Mouse (Mus musculus): ENCODE measurements at regions not wholly inside any gene's neighbourhood (a gene's known extent, or its start where the extent isn't known, plus 50 kb on each side); places are given as distances from the start of the nearest gene placed in this dataset.
"Not testable (repeated sequence)": the region's sequence is repeated elsewhere in the genome, so short reads cannot be mapped to it uniquely, and the experiment has no call there.

DNA sequence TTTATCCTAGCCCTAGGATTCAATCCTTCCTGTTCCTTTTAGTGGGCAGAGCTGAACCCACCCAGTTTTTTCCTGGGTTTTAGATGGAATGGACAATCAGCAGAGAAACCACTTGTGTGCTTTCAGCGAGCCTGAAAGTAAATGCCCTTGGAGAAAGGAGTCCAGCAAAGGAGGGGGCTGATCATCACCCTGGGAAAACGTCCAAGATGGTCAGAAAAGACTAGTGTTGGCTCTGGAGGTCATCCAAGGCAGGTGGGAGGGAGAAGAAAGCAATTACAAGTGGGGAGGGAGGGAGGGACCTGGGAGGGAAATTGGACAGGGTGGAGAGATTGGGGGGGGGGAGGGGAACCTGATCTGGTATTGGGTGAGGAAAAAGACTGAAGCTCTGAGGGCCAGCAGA, 55.6 kb upstream of the Zfp366 start:
- Histone ChIP-seq H3K9ac (ENCODE audit: low read length) (no peak overlapping the region), H3K27me3 (replicated peaks; ENCODE audit: control insufficient read depth, insufficient read depth, low read length) (no peaks in the 10 kb centered on the region), H3K4me1 (replicated peaks; ENCODE audit: control insufficient read depth, insufficient read depth, low read length) (peaks cover 4% of the 10 kb centered on the region; the same call in 1 of the 2 replicates), H3K4me3 (ENCODE audit: low read depth, low read length) (no peak overlapping the region), H3K9me3 (ENCODE audit: control insufficient read depth, low read length) (no peaks in the 10 kb centered on the region), H3K36me3 (ENCODE audit: control insufficient read depth, insufficient read depth, low read length) (no peaks in the 10 kb centered on the region), H3K4me2 (ENCODE audit: low read length) (no peak overlapping the region), H3K27ac (ENCODE audit: low read depth) (no peak overlapping the region)
- DNase-seq (ENCODE audit: low spot score): no peak
- ATAC-seq (replicated peaks; ENCODE audit: low FRiP score, low TSS enrichment, low read depth): no peak
- 42% methylated on average over 2 of the region's 2 CpGs for WGBS

DNA sequence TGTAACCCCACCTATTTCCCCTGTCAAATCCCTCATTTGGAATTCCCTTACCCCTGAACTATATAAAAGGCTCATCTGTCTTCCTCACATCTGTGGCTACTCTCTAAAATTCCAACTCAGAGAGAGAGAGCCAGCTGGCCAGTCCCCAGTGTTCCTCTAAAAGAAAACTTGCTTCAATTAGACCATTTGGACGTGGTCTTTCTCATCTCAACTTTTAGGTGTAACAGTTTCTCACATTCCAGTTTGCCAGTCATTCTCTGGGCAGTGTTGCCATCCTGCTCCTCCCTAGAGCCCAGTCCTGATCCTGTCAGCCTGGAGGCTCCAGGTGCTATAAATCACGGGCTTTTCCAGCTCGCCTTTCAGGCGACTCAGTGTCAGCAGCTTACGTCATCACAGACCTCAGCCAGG, 56.3 kb upstream of the Zfp366 start:
- H3K9ac ChIP-seq (ENCODE audit: low read length): no peak overlapping the region
- WGBS: 36% methylated on average over 5 of the region's 5 CpGs
- no peaks in the 10 kb centered on the region for H3K9me3 ChIP-seq (ENCODE audit: control insufficient read depth, low read length)
- H3K4me3 ChIP-seq (ENCODE audit: low read depth, low read length): no peak overlapping the region
- H3K27me3 ChIP-seq (replicated peaks; ENCODE audit: control insufficient read depth, insufficient read depth, low read length): no peaks in the 10 kb centered on the region
- DNase-seq (ENCODE audit: low spot score): no peak
- no peak for ATAC-seq (replicated peaks; ENCODE audit: low FRiP score, low TSS enrichment, low read depth)
- no peak overlapping the region for H3K27ac ChIP-seq (ENCODE audit: low read depth)
- no peak overlapping the region for H3K4me2 ChIP-seq (ENCODE audit: low read length)
- no peaks in the 10 kb centered on the region for H3K36me3 ChIP-seq (ENCODE audit: control insufficient read depth, insufficient read depth, low read length)
- H3K4me1 ChIP-seq (replicated peaks; ENCODE audit: control insufficient read depth, insufficient read depth, low read length): peaks cover 4% of the 10 kb centered on the region; the same call in 1 of the 2 replicates

DNA sequence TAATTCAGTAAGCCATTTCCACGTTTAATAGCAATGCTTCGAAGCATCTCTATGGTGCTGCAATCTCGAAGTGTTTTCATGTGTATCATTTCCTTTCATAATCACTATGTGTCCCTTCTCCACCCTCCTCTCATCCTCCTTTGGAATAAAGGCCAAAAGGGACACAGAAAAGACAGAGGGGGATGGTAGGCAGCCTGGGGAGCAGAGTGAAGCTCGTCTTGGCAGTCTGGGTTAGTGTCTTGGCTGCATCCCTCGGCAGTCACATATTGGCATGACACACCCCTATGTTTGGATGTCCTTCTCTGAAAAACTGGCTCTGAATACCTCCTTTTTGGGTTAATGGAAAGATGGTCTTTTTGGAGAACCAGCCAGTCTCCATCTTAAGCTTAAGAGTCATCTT, 56.9 kb upstream of the Zfp366 start:
- no peak for DNase-seq (ENCODE audit: low spot score)
- Histone ChIP-seq H3K4me1 (replicated peaks; ENCODE audit: control insufficient read depth, insufficient read depth, low read length) (peaks cover 4% of the 10 kb centered on the region; the same call in 1 of the 2 replicates), H3K4me3 (ENCODE audit: low read depth, low read length) (no peak overlapping the region), H3K36me3 (ENCODE audit: control insufficient read depth, insufficient read depth, low read length) (no peaks in the 10 kb centered on the region), H3K9me3 (ENCODE audit: control insufficient read depth, low read length) (no peaks in the 10 kb centered on the region), H3K4me2 (ENCODE audit: low read length) (no peak overlapping the region), H3K27ac (ENCODE audit: low read depth) (no peak overlapping the region), H3K27me3 (replicated peaks; ENCODE audit: control insufficient read depth, insufficient read depth, low read length) (no peaks in the 10 kb centered on the region), H3K9ac (ENCODE audit: low read length) (no peak overlapping the region)
- no peak for ATAC-seq (replicated peaks; ENCODE audit: low FRiP score, low TSS enrichment, low read depth)
- 85% methylated on average over 5 of the region's 5 CpGs for WGBS

GRCm38 (mm10) chr13:99126971-99127370, 57.7 kb upstream of the Zfp366 start:
- not testable (repeated sequence) for H3K4me2 ChIP-seq (ENCODE audit: low read length); H3K4me1 ChIP-seq (replicated peaks; ENCODE audit: control insufficient read depth, insufficient read depth, low read length); H3K27me3 ChIP-seq (replicated peaks; ENCODE audit: control insufficient read depth, insufficient read depth, low read length); H3K27ac ChIP-seq (ENCODE audit: low read depth); H3K4me3 ChIP-seq (ENCODE audit: low read depth, low read length); ATAC-seq (replicated peaks; ENCODE audit: low FRiP score, low TSS enrichment, low read depth); H3K9ac ChIP-seq (ENCODE audit: low read length); DNase-seq (ENCODE audit: low spot score); H3K9me3 ChIP-seq (ENCODE audit: control insufficient read depth, low read length); H3K36me3 ChIP-seq (ENCODE audit: control insufficient read depth, insufficient read depth, low read length)
- 95% methylated on average over 10 of the region's 10 CpGs for WGBS

DNA sequence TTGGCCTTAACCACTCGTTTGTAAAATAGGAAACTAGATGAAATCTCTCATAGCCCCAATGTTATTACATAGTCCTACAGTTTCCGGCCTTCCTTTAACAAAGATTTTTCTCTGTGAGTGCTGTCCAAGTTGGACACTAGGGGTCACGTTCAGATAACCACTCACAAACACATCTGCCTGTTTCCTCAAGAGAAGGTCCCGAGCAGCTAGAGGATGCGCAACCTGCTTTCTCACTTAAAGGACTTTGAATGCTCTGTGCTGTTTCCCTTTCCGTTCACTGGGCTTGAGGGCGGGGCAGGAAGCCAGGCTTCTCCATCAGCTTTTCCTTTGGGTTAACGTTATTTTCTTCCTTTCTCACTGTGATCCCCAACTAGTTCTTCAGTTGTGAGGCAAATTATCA, 58.1 kb upstream of the Zfp366 start:
- no peaks in the 10 kb centered on the region for H3K9me3 ChIP-seq (ENCODE audit: control insufficient read depth, low read length)
- ATAC-seq (replicated peaks; ENCODE audit: low FRiP score, low TSS enrichment, low read depth) (no peak), DNase-seq (ENCODE audit: low spot score) (no peak)
- H3K4me1 ChIP-seq (replicated peaks; ENCODE audit: control insufficient read depth, insufficient read depth, low read length): peaks cover 4% of the 10 kb centered on the region; the same call in 1 of the 2 replicates
- no peak overlapping the region for H3K4me3 ChIP-seq (ENCODE audit: low read depth, low read length)
- no peak overlapping the region for H3K9ac ChIP-seq (ENCODE audit: low read length)
- H3K27ac ChIP-seq (ENCODE audit: low read depth): no peak overlapping the region
- no peaks in the 10 kb centered on the region for H3K36me3 ChIP-seq (ENCODE audit: control insufficient read depth, insufficient read depth, low read length)
- WGBS: 79% methylated on average over 8 of the region's 8 CpGs
- no peak overlapping the region for H3K4me2 ChIP-seq (ENCODE audit: low read length)
- no peaks in the 10 kb centered on the region for H3K27me3 ChIP-seq (replicated peaks; ENCODE audit: control insufficient read depth, insufficient read depth, low read length)

GRCm38 (mm10) chr13:99125946-99126345, 58.7 kb upstream of the Zfp366 start:
- Histone ChIP-seq H3K4me3 (ENCODE audit: low read depth, low read length) (no peak overlapping the region), H3K9ac (ENCODE audit: low read length) (no peak overlapping the region), H3K27me3 (replicated peaks; ENCODE audit: control insufficient read depth, insufficient read depth, low read length) (no peaks in the 10 kb centered on the region), H3K4me1 (replicated peaks; ENCODE audit: control insufficient read depth, insufficient read depth, low read length) (peaks cover 4% of the 10 kb centered on the region; the same call in 1 of the 2 replicates), H3K27ac (ENCODE audit: low read depth) (no peak overlapping the region), H3K36me3 (ENCODE audit: control insufficient read depth, insufficient read depth, low read length) (no peaks in the 10 kb centered on the region), H3K9me3 (ENCODE audit: control insufficient read depth, low read length) (no peaks in the 10 kb centered on the region), H3K4me2 (ENCODE audit: low read length) (no peak overlapping the region)
- DNase-seq (ENCODE audit: low spot score) (no peak), ATAC-seq (replicated peaks; ENCODE audit: low FRiP score, low TSS enrichment, low read depth) (no peak)
- WGBS: 87% methylated on average over 1 of the region's 1 CpGs

DNA sequence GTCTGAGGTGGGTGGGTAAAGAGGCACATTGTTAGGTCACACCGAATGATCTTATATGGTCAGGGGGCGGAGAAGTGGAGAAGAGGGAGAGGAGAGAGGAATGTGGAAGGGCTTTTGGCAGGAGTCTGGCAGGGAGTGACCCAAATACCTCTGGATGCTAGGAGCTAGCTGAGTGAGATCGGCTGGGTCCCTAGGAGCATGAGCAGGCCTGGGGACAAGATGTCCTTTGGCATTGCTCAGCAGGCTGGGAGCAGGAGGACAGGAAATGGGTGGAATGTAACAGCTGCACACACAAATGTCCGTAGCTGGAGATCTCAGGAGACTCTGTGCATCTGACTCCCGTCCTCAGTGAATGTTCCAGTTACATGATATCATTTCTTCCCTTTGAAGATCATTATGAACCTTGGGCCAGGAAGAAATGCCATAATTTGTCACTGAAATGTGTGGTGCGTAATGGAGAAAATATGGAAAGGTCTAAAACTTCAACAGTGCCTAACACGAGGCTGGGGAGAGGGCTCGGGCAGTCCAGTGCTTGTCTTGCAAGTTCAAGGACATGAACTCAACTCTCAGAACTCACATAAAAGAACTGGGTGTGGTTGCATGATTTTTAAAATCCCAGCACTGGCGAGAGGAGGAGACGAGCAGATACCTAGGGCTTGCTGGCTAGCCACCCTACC, 59.6 kb upstream of the Zfp366 start:
- WGBS: 53% methylated on average over 10 of the region's 10 CpGs

DNA sequence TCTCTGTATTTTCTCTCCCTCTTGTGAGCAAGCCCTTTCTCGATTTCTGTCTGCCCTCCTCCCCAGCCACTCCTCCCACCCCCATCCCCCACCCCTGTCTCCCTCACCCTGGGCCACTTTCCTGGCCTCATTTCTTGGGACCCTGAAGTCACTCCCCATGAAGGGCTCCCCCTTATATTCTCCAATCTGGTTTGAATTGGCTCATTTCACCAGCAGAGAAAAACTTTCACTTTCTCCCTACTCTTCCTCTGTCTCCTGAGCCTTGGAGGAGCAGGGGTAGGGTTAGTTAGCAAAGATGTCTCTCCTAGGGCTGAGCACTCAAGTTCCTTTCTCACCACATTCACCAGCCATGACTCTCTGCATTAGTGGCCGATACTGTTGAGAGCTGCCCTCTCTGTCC, 60.5 kb upstream of the Zfp366 start:
- ATAC-seq (replicated peaks; ENCODE audit: low FRiP score, low TSS enrichment, low read depth): no peak
- WGBS: 37% methylated on average over 2 of the region's 2 CpGs
- Histone ChIP-seq H3K9me3 (ENCODE audit: control insufficient read depth, low read length) (no peaks in the 10 kb centered on the region), H3K27me3 (replicated peaks; ENCODE audit: control insufficient read depth, insufficient read depth, low read length) (no peaks in the 10 kb centered on the region), H3K27ac (ENCODE audit: low read depth) (no peak overlapping the region), H3K4me2 (ENCODE audit: low read length) (no peak overlapping the region), H3K4me1 (replicated peaks; ENCODE audit: control insufficient read depth, insufficient read depth, low read length) (peaks cover 4% of the 10 kb centered on the region; the same call in 1 of the 2 replicates), H3K36me3 (ENCODE audit: control insufficient read depth, insufficient read depth, low read length) (no peaks in the 10 kb centered on the region), H3K9ac (ENCODE audit: low read length) (no peak overlapping the region), H3K4me3 (ENCODE audit: low read depth, low read length) (no peak overlapping the region)
- DNase-seq (ENCODE audit: low spot score): no peak

More for the DNA sequence above, 59.6 kb upstream of the Zfp366 start:
- Histone ChIP-seq H3K4me1 (replicated peaks; ENCODE audit: control insufficient read depth, insufficient read depth, low read length) (peaks cover 4% of the 10 kb centered on the region; the same call in 1 of the 2 replicates), H3K9me3 (ENCODE audit: control insufficient read depth, low read length) (no peaks in the 10 kb centered on the region), H3K9ac (ENCODE audit: low read length) (no peak overlapping the region), H3K4me3 (ENCODE audit: low read depth, low read length) (no peak overlapping the region), H3K27ac (ENCODE audit: low read depth) (no peak overlapping the region), H3K27me3 (replicated peaks; ENCODE audit: control insufficient read depth, insufficient read depth, low read length) (no peaks in the 10 kb centered on the region), H3K4me2 (ENCODE audit: low read length) (no peak overlapping the region), H3K36me3 (ENCODE audit: control insufficient read depth, insufficient read depth, low read length) (no peaks in the 10 kb centered on the region)
- ATAC-seq (replicated peaks; ENCODE audit: low FRiP score, low TSS enrichment, low read depth): no peak
- DNase-seq (ENCODE audit: low spot score): no peak

DNA sequence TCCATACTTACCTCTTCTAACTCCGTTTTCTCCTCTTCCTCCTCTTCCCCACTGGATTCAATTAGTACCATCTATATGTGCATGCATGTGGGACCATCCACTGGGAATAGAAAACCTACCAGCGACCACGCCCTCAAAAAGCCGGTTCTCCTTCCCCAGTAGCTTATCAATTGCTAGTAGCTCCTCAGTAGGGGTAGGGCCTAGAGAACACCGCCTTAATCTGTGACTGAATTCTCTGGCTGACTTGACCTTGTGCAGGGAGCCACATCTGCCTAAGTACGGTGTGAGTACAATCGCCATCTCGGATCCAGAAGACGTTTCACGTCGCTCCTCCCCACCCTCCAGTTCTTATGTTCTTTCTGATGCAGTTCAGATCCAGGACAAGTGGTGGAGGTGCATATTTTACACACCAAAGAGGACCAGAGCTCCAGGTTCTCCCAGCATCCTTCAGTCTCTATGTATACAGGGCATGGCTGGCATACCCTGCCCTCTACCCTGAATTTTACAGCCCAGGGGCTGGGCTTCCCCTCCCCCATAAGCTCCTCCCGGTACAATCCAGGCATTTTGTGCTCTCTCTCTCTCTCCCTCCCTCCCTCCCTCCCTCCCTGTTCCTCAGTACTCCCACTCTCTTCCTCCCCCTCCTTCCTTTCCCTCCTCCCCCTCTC, 61.0 kb upstream of the Zfp366 start:
- no peaks in the 10 kb centered on the region for H3K9me3 ChIP-seq (ENCODE audit: control insufficient read depth, low read length)
- 75% methylated on average over 12 of the region's 12 CpGs for WGBS
- H3K27me3 ChIP-seq (replicated peaks; ENCODE audit: control insufficient read depth, insufficient read depth, low read length): no peaks in the 10 kb centered on the region
- H3K4me3 ChIP-seq (ENCODE audit: low read depth, low read length): no peak overlapping the region
- peaks cover 4% of the 10 kb centered on the region; the same call in 1 of the 2 replicates for H3K4me1 ChIP-seq (replicated peaks; ENCODE audit: control insufficient read depth, insufficient read depth, low read length)
- no peaks in the 10 kb centered on the region for H3K36me3 ChIP-seq (ENCODE audit: control insufficient read depth, insufficient read depth, low read length)
- no peak overlapping the region for H3K4me2 ChIP-seq (ENCODE audit: low read length)
- ATAC-seq (replicated peaks; ENCODE audit: low FRiP score, low TSS enrichment, low read depth) (no peak), DNase-seq (ENCODE audit: low spot score) (no peak)
- no peak overlapping the region for H3K27ac ChIP-seq (ENCODE audit: low read depth)
- no peak overlapping the region for H3K9ac ChIP-seq (ENCODE audit: low read length)

All from intestine, embryonic 14.5 days (tissue).